Mouse (Mus musculus): ENCODE results near the gene Crebbp.

Gene Crebbp

GRCm38 (mm10) chr16:4213799-4214551, at the start of gene Crebbp:
Gene Crebbp, minus strand, starts transcription at chr16:4213997.
- no peak for TF ChIP-seq GATA4 (IDR thresholded peaks at IDR 0.05; ENCODE audit: insufficient replicate concordance, low read length)

GRCm38 (mm10) chr16:4263486-4263885, 49.7 kb upstream of the Crebbp start:
- TF ChIP-seq GATA4 (IDR thresholded peaks at IDR 0.05; ENCODE audit: insufficient replicate concordance, low read length), result no peak

GRCm38 (mm10) chr16:4257546-4257945, 43.7 kb upstream of the Crebbp start:
- no peak for TF ChIP-seq GATA4 (IDR thresholded peaks at IDR 0.05; ENCODE audit: insufficient replicate concordance, low read length)

- no peak for TF ChIP-seq GATA4 (IDR thresholded peaks at IDR 0.05; ENCODE audit: insufficient replicate concordance, low read length)
Observed at GRCm38 (mm10) chr16:4248791-4249190, 35.0 kb upstream of the Crebbp start.

- TF ChIP-seq GATA4 (IDR thresholded peaks at IDR 0.05; ENCODE audit: insufficient replicate concordance, low read length), result no peak
Observed at GRCm38 (mm10) chr16:4236131-4236530, 22.3 kb upstream of the Crebbp start.

- no peak for TF ChIP-seq GATA4 (IDR thresholded peaks at IDR 0.05; ENCODE audit: insufficient replicate concordance, low read length)
Observed at GRCm38 (mm10) chr16:4235587-4235986, 21.8 kb upstream of the Crebbp start.

GRCm38 (mm10) chr16:4225841-4226240, 12.0 kb upstream of the Crebbp start:
- no peak for TF ChIP-seq GATA4 (IDR thresholded peaks at IDR 0.05; ENCODE audit: insufficient replicate concordance, low read length)

GRCm38 (mm10) chr16:4214631-4215240, 939 bp upstream of the Crebbp start:
- TF ChIP-seq GATA4 (IDR thresholded peaks at IDR 0.05; ENCODE audit: insufficient replicate concordance, low read length), result no peak

- TF ChIP-seq GATA4 (IDR thresholded peaks at IDR 0.05; ENCODE audit: insufficient replicate concordance, low read length), result no peak
Observed at GRCm38 (mm10) chr16:4212963-4213798, 616 bp downstream of the Crebbp start.

GRCm38 (mm10) chr16:4212167-4212962, 1.4 kb downstream of the Crebbp start:
- no peak for TF ChIP-seq GATA4 (IDR thresholded peaks at IDR 0.05; ENCODE audit: insufficient replicate concordance, low read length)

- no peak for TF ChIP-seq GATA4 (IDR thresholded peaks at IDR 0.05; ENCODE audit: insufficient replicate concordance, low read length)
Observed at GRCm38 (mm10) chr16:4210290-4210689, 3.5 kb downstream of the Crebbp start.

- no peak for TF ChIP-seq GATA4 (IDR thresholded peaks at IDR 0.05; ENCODE audit: insufficient replicate concordance, low read length)
Observed at GRCm38 (mm10) chr16:4203592-4203991, 10.2 kb downstream of the Crebbp start.

- no peak for TF ChIP-seq GATA4 (IDR thresholded peaks at IDR 0.05; ENCODE audit: insufficient replicate concordance, low read length)
Observed at GRCm38 (mm10) chr16:4199995-4200394, 13.8 kb downstream of the Crebbp start.

GRCm38 (mm10) chr16:4199566-4199965, 14.2 kb downstream of the Crebbp start:
- no peak for TF ChIP-seq GATA4 (IDR thresholded peaks at IDR 0.05; ENCODE audit: insufficient replicate concordance, low read length)

- no peak for TF ChIP-seq GATA4 (IDR thresholded peaks at IDR 0.05; ENCODE audit: insufficient replicate concordance, low read length)
Observed at GRCm38 (mm10) chr16:4198004-4198403, 15.8 kb downstream of the Crebbp start.
